Mouse (Mus musculus): ENCODE data around the gene Gm9999.

The Gm9999 gene

DNA sequence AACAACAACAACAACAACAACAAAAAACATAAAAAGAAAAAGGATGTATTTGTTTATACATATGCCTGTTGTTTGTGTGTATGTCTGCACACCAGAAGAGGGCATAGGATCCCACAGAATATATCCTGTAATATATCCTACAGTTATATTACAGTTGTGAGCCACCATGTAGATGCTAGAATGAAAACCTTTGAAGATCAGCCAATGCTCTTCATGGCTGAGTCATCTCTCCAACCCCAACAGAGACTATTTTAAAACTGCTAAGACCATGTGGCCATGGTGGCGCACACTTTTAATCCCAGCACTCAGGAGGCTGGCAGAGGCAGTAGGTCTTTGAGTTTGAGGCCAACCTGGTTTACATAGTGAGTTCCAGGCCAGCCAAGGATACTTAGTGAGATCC is 44.1 kb downstream of the Gm9999 start:
- no peak for DNase-seq (ENCODE audit: low spot score)

- no peak for DNase-seq (ENCODE audit: low spot score)
Measured at GRCm38 (mm10) chr7:47030517-47031193, 47.3 kb downstream of the Gm9999 start.

GRCm38 (mm10) chr7:47031371-47031770 is 48.0 kb downstream of the Gm9999 start:
- no peak for DNase-seq (ENCODE audit: low spot score)

- no peak for DNase-seq (ENCODE audit: low spot score)
Measured at GRCm38 (mm10) chr7:47034785-47035384, 51.5 kb downstream of the Gm9999 start.

- DNase-seq (ENCODE audit: low spot score): no peak
Measured at GRCm38 (mm10) chr7:47035426-47035825, 52.0 kb downstream of the Gm9999 start.
